ENCODE assay signal across 26 mouse cellular contexts in genomic region chr3:65794711-65795110, GRCm38 (mm10).
DNase-seq lines count a peak whose midpoint lies in the region; ATAC-seq and TF ChIP-seq lines count a peak whose summit lies in the region.
"Had no signal": no experiment of that assay in that cellular context is flagged by ENCODE, and none has a peak within 500 bp of the region (broad histone marks: within the 10 kb centered on the region; RNA-seq: fewer than 3 reads in every experiment).

No protein-coding gene starts in this region.

- TF ChIP-seq POLR2A in kidney, adult 2 months (IDR thresholded peaks at IDR 0.05; ENCODE audit: low read depth, low read length), result no peak
- TF ChIP-seq POLR2A in liver, adult 2 months (IDR thresholded peaks at IDR 0.05; ENCODE audit: extremely low read depth, insufficient read depth, low read length), result no peak

- intact Hi-C loops in heart, postnatal 14 days (cut with DNase I), result no loop called here

- TF ChIP-seq CTCF in kidney, adult 2 months (conservative IDR thresholded peaks at IDR 0.05; ENCODE audit: insufficient read depth, insufficient read length, low read depth, low read length), result no peak
- TF ChIP-seq CTCF in liver, adult 2 months (IDR thresholded peaks at IDR 0.05; ENCODE audit: low read depth, low read length), result no peak

- H3K4me1 ChIP-seq in kidney, adult 2 months (ENCODE audit: control insufficient read depth, insufficient read depth, low read length), result peaks cover 11% of the 10 kb centered on the region; the same call in 1 of the 2 replicates
- no peaks in the 10 kb centered on the region for H3K4me1 ChIP-seq in kidney, embryonic 16.5 days (ENCODE audit: insufficient read depth, low read length)
- H3K4me1 ChIP-seq in liver, adult 2 months (ENCODE audit: control insufficient read depth, insufficient read depth, low read length), result peaks cover 3% of the 10 kb centered on the region; the same call in 1 of the 2 replicates
- no peaks in the 10 kb centered on the region for H3K4me1 ChIP-seq in liver, embryonic 11.5 days (replicated peaks; ENCODE audit: control insufficient read depth, insufficient read depth, low read length)
- H3K4me1 ChIP-seq: embryonic facial prominence, embryonic 13.5 days; forebrain, embryonic 12.5 days; forebrain, embryonic 15.5 days; heart, embryonic 12.5 days; heart, embryonic 15.5 days had no signal

- H3K4me3 ChIP-seq in kidney, adult 2 months (ENCODE audit: insufficient read depth, low read depth, low read length), result no peak overlapping the region
- no peak overlapping the region for H3K4me3 ChIP-seq in kidney, embryonic 16.5 days (ENCODE audit: low read length)
- no peak overlapping the region for H3K4me3 ChIP-seq in liver, adult 2 months (ENCODE audit: insufficient read depth, low read depth, low read length)
- no peak overlapping the region for H3K4me3 ChIP-seq in liver, embryonic 11.5 days (ENCODE audit: low read depth, low read length)
- H3K4me3 ChIP-seq: embryonic facial prominence, embryonic 10.5 days; embryonic facial prominence, embryonic 13.5 days; erythroblast, embryonic 14.5 days; forebrain, embryonic 12.5 days; forebrain, embryonic 15.5 days; heart, embryonic 12.5 days; heart, embryonic 15.5 days had no signal

- no peak overlapping the region for H3K4me2 ChIP-seq in kidney, embryonic 16.5 days (replicated peaks; ENCODE audit: low read depth, low read length)
- H3K4me2 ChIP-seq in liver, embryonic 11.5 days, result no peak overlapping the region
- H3K4me2 ChIP-seq: embryonic facial prominence, embryonic 13.5 days; forebrain, embryonic 12.5 days; forebrain, embryonic 15.5 days; heart, embryonic 12.5 days; heart, embryonic 15.5 days; hindbrain, embryonic 14.5 days had no signal

- no peaks in the 10 kb centered on the region for H3K36me3 ChIP-seq in kidney, adult 2 months (ENCODE audit: control insufficient read depth, insufficient read depth, low read length)
- H3K36me3 ChIP-seq in kidney, embryonic 16.5 days (ENCODE audit: insufficient read depth, low read length), result no peaks in the 10 kb centered on the region
- no peaks in the 10 kb centered on the region for H3K36me3 ChIP-seq in liver, adult 2 months (ENCODE audit: control insufficient read depth, insufficient read depth, low read length)
- no peaks in the 10 kb centered on the region for H3K36me3 ChIP-seq in liver, embryonic 11.5 days (ENCODE audit: control insufficient read depth, insufficient read depth, low read length)
- H3K36me3 ChIP-seq: embryonic facial prominence, embryonic 10.5 days; embryonic facial prominence, embryonic 13.5 days; forebrain, embryonic 12.5 days; forebrain, embryonic 15.5 days; heart, embryonic 12.5 days; heart, embryonic 15.5 days had no signal

- no peak for ATAC-seq in kidney, embryonic 16.5 days (ENCODE audit: low FRiP score, low TSS enrichment)
- ATAC-seq in liver, embryonic 11.5 days (replicated peaks; ENCODE audit: low FRiP score), result no peak
- ATAC-seq: CD4-positive, CD25-positive, alpha-beta regulatory T cell, adult 4 months; forebrain, embryonic 15.5 days had no signal

- DNase-seq in kidney, adult 2 months, result peak; percentile 90
- peak; percentile 82 for DNase-seq in liver, adult 2 months (ENCODE audit: extremely low read depth, low read depth, low spot score)
- no peak for DNase-seq in liver, embryonic 11.5 days (ENCODE audit: low spot score)
- DNase-seq in kidney, postnatal 36 days, result peak; percentile 50 to 71
- no peak for DNase-seq in heart, postnatal 14 days
- DNase-seq: adrenal gland, adult 2 months; adrenal gland, postnatal 14 days; cerebellum, adult 11 months; cerebellum, adult 8-10 months; cerebellum, postnatal 10 days; cerebellum, postnatal 36 days; embryo, embryonic 11 days; gastrocnemius, postnatal 25 days; heart, adult 18-20 months; heart, postnatal 10 days; heart, postnatal 4 days had no signal

- H3K27me3 ChIP-seq in kidney, adult 2 months (replicated peaks; ENCODE audit: control insufficient read depth, insufficient read depth, low read length), result no peaks in the 10 kb centered on the region
- H3K27me3 ChIP-seq in kidney, embryonic 16.5 days (ENCODE audit: insufficient read depth, low read length), result no peaks in the 10 kb centered on the region
- H3K27me3 ChIP-seq in liver, adult 2 months (ENCODE audit: control insufficient read depth, insufficient read depth, low read length), result no peaks in the 10 kb centered on the region
- H3K27me3 ChIP-seq in liver, embryonic 11.5 days (replicated peaks; ENCODE audit: control insufficient read depth, insufficient read depth, low read length), result no peaks in the 10 kb centered on the region
- H3K27me3 ChIP-seq: embryonic facial prominence, embryonic 13.5 days; forebrain, embryonic 12.5 days; forebrain, embryonic 15.5 days; heart, embryonic 12.5 days; heart, embryonic 15.5 days had no signal

- H3K9ac ChIP-seq in kidney, embryonic 16.5 days (replicated peaks; ENCODE audit: low read length), result no peak overlapping the region
- H3K9ac ChIP-seq in liver, adult 2 months (ENCODE audit: low read depth, low read length), result no peak overlapping the region
- no peak overlapping the region for H3K9ac ChIP-seq in liver, embryonic 11.5 days (ENCODE audit: low read depth, low read length)
- H3K9ac ChIP-seq: embryonic facial prominence, embryonic 13.5 days; forebrain, embryonic 12.5 days; forebrain, embryonic 15.5 days; heart, embryonic 12.5 days; heart, embryonic 15.5 days; hindbrain, embryonic 14.5 days had no signal

- WGBS in kidney, adult 2 months, result 64% methylated on average over 2 of the region's 2 CpGs
- WGBS in kidney, embryonic 16.5 days, result 91% methylated on average over 2 of the region's 2 CpGs
- WGBS in liver, adult 2 months, result 19% methylated on average over 2 of the region's 2 CpGs
- WGBS in liver, embryonic 11.5 days, result 72% methylated on average over 2 of the region's 2 CpGs

- no peaks in the 10 kb centered on the region for H3K79me2 ChIP-seq in liver, adult 2 months (ENCODE audit: control insufficient read depth, insufficient read depth, low read length)

- H3K9me3 ChIP-seq in kidney, embryonic 16.5 days (ENCODE audit: low read length), result no peaks in the 10 kb centered on the region
- H3K9me3 ChIP-seq in liver, embryonic 11.5 days (ENCODE audit: control insufficient read depth, low read length), result no peaks in the 10 kb centered on the region
- H3K9me3 ChIP-seq: embryonic facial prominence, embryonic 10.5 days; embryonic facial prominence, embryonic 13.5 days; forebrain, embryonic 15.5 days; heart, embryonic 12.5 days; heart, embryonic 15.5 days had no signal

- H3K27ac ChIP-seq in kidney, adult 2 months (ENCODE audit: insufficient read depth, low read depth, low read length), result peak overlapping the region; percentile 42; the same call in 1 of the 2 replicates
- H3K27ac ChIP-seq in kidney, embryonic 16.5 days (ENCODE audit: low read length), result no peak overlapping the region
- H3K27ac ChIP-seq in liver, adult 2 months (replicated peaks; ENCODE audit: insufficient read depth, low read depth, low read length), result 0 out of 2 replicates have a peak overlapping the region, but pooled peaks have one; percentile 29
- no peak overlapping the region for H3K27ac ChIP-seq in liver, embryonic 11.5 days (ENCODE audit: low read depth, low read length)
- H3K27ac ChIP-seq: embryonic facial prominence, embryonic 10.5 days; embryonic facial prominence, embryonic 13.5 days; forebrain, embryonic 12.5 days; forebrain, embryonic 15.5 days; heart, embryonic 15.5 days; hindbrain, embryonic 14.5 days had no signal

Comparison
In these comparisons a context has a peak if more than half of its experiments do, and no peak if none do; other contexts are left out.
1. DNase-seq: peak in kidney, adult 2 months (single experiment), liver, adult 2 months (single experiment) and kidney, postnatal 36 days (2 of 2); none in liver, embryonic 11.5 days (single experiment) and heart, postnatal 14 days (0 of 2).
2. H3K27ac ChIP-seq: peak in kidney, adult 2 months (single experiment) and liver, adult 2 months (single experiment); none in kidney, embryonic 16.5 days (single experiment) and liver, embryonic 11.5 days (single experiment).